Mouse (Mus musculus) forebrain, embryonic 16.5 days (tissue): ENCODE results near the gene Col6a2. TPM values are rescaled to one million over a fixed set of nuclear protein-coding genes. Genes with fewer than 3 reads are reported as not detected.

ENCODE experiments used
- polyA plus RNA-seq: library from polyadenylated mRNA; unstranded; fragments of >200 nt; fragmentation: Nextera tagmentation; extraction: Ambion mirVana; gene quantifications from 2 replicates; pipeline ENCODE4 v1.2.1, GENCODE M21; 2015

The Col6a2 gene
- polyA plus RNA-seq, 1 experiment from 2014 or later = 8.1 TPM

Other genes with a start within 250 kb of the Col6a2 start
- not detected in 2 replicates for gene AC141477.1, start 183.2 kb downstream of the Col6a2 start, polyA plus RNA-seq
- 8.7 and 11.8 TPM in 2 replicates for gene Pcnt, start 180.8 kb downstream of the Col6a2 start, polyA plus RNA-seq
- 0.32 TPM in 1 of 2 replicates, not detected in the other for gene 2610028H24Rik, start 174.5 kb downstream of the Col6a2 start, polyA plus RNA-seq
- 69.2 and 70.3 TPM in 2 replicates for gene Mcm3ap, start 154.7 kb downstream of the Col6a2 start, polyA plus RNA-seq
- gene Ybey, start 154.5 kb downstream of the Col6a2 start, polyA plus RNA-seq = 7.1 and 7.2 TPM in 2 replicates
- gene Lss, start 92.0 kb downstream of the Col6a2 start, polyA plus RNA-seq = 44.0 and 52.3 TPM in 2 replicates
- 0.24 TPM in 1 of 2 replicates, not detected in the other for gene Spatc1l, start 61.4 kb downstream of the Col6a2 start, polyA plus RNA-seq
- 0.15 TPM in 1 of 2 replicates, not detected in the other for gene Ftcd, start 48.0 kb downstream of the Col6a2 start, polyA plus RNA-seq
- gene Col6a1, start 102.5 kb upstream of the Col6a2 start, polyA plus RNA-seq = 10.3 and 19.1 TPM in 2 replicates